9 mouse cellular contexts compared by ENCODE assay signal in the genomic region with DNA sequence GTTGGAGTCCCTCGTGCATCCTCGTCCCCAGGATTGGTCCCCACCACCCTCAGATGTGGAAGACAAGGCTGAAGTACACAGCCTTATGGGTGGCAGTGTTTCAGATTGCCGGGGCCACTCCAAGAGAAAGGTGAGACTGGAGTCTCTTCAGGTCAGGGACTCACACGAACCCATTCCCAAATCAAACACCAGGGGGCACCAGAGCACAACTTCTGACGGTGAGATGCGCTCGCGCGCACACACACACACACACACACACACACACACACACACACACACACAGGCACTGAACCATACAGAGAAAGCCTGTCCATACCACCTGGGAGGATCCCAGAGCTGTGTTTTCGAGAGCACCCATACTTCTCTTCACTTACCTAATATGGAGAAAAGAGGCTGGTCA. TPM values are rescaled to one million over a fixed set of nuclear protein-coding genes. Genes with fewer than 3 reads are reported as not detected.
DNase-seq lines count a peak whose midpoint lies in the region; ATAC-seq and TF ChIP-seq lines count a peak whose summit lies in the region.
"Had no signal": no experiment of that assay in that cellular context is flagged by ENCODE, and none has a peak within 500 bp of the region (broad histone marks: within the 10 kb centered on the region; RNA-seq: fewer than 3 reads in every experiment).

No protein-coding gene starts in this region.

- H3K36me3 ChIP-seq in hindbrain, embryonic 16.5 days (ENCODE audit: control insufficient read depth, insufficient read depth, low read length) = peaks cover 6% of the 10 kb centered on the region; the same call in 1 of the 2 replicates

- H3K4me3 ChIP-seq in cerebellum, adult 2 months (replicated peaks; ENCODE audit: insufficient read depth, low read depth, low read length) = no peak overlapping the region
- H3K4me3 ChIP-seq in hindbrain, embryonic 16.5 days (ENCODE audit: low read length) = no peak overlapping the region
- H3K4me3 ChIP-seq: limb, embryonic 12.5 days had no signal

- H3K4me2 ChIP-seq in hindbrain, embryonic 16.5 days (ENCODE audit: low read length) = no peak overlapping the region
- H3K4me2 ChIP-seq: limb, embryonic 12.5 days had no signal

- peak; percentile 88 for TF ChIP-seq CTCF in cerebellum, adult 2 months (IDR thresholded peaks at IDR 0.05; ENCODE audit: borderline replicate concordance, insufficient read depth, low read depth, low read length)

- TF ChIP-seq POLR2A in cerebellum, adult 2 months (IDR thresholded peaks at IDR 0.05; ENCODE audit: borderline replicate concordance, insufficient read depth, low read length) = no peak

- no peaks in the 10 kb centered on the region for H3K4me1 ChIP-seq in cerebellum, adult 2 months (ENCODE audit: control insufficient read depth, insufficient read depth, low read length)
- no peaks in the 10 kb centered on the region for H3K4me1 ChIP-seq in hindbrain, embryonic 16.5 days (ENCODE audit: control insufficient read depth, insufficient read depth, low read depth, low read length)

- no peak overlapping the region for H3K9ac ChIP-seq in hindbrain, embryonic 16.5 days (ENCODE audit: low read depth, low read length)
- H3K9ac ChIP-seq: limb, embryonic 12.5 days had no signal

- H3K27me3 ChIP-seq in cerebellum, adult 2 months (ENCODE audit: control insufficient read depth, insufficient read depth, low read length) = no peaks in the 10 kb centered on the region
- H3K27me3 ChIP-seq in hindbrain, embryonic 16.5 days (replicated peaks; ENCODE audit: control insufficient read depth, insufficient read depth, low read length) = no peaks in the 10 kb centered on the region

- peak; percentile 46 for ATAC-seq in hindbrain, embryonic 16.5 days
- peak; percentile 78 for ATAC-seq in megakaryocyte, adult 5-6 weeks (ENCODE audit: poor library complexity, severe bottlenecking)

- 1% methylated on average over 10 of the region's 10 CpGs for WGBS in cerebellum, adult 2 months
- 5% methylated on average over 10 of the region's 10 CpGs for WGBS in hindbrain, embryonic 16.5 days

- H3K9me3 ChIP-seq in hindbrain, embryonic 16.5 days (ENCODE audit: control insufficient read depth, low read length) = no peaks in the 10 kb centered on the region
- H3K9me3 ChIP-seq: limb, embryonic 12.5 days had no signal

- H3K27ac ChIP-seq in cerebellum, adult 2 months (ENCODE audit: insufficient read depth, low read length) = no peak overlapping the region
- H3K27ac ChIP-seq in hindbrain, embryonic 16.5 days (ENCODE audit: low read depth, low read length) = no peak overlapping the region
- H3K27ac ChIP-seq: limb, embryonic 12.5 days had no signal

- DNase-seq in MEL-GATA-1-ER (ENCODE audit: extremely low read depth, low read depth) = peak; percentile 33
- peak; percentile 68 to 82 for DNase-seq in cerebellum, adult 2 months
- DNase-seq in forelimb bud, embryonic 11.5 days (ENCODE audit: low read depth, low spot score) = peak; percentile 86
- peak; percentile 52 to 68 for DNase-seq in layer of hippocampus, postnatal 36 days
- DNase-seq in right cerebral cortex, postnatal 10 days (ENCODE audit: low spot score in 2 of 2) = peak; percentile 67 to 85
- peak; percentile 57 to 83 for DNase-seq in urinary bladder, postnatal 4 days (ENCODE audit: low spot score in 2 of 2)

RNA-seq across cellular contexts. Expression of gene Igdcc3, which starts 7.2 kb away (rescaled TPM):
- 1.8 and 2.4 TPM in 2 replicates for polyA plus RNA-seq in cerebellum, adult 2 months (2012; rRNA removed)
- 4.4 and 9.0 TPM in 2 replicates for polyA plus RNA-seq in hindbrain, embryonic 16.5 days (2015; fragmentation: Nextera tagmentation; extraction: Ambion mirVana)
- total RNA-seq in layer of hippocampus, postnatal 36 days (2021) = 1 to 10 TPM; 3.1 to 4.4 TPM
- not detected in 2 replicates for total RNA-seq in megakaryocyte, adult 5-6 weeks (2015)
- not detected in 2 replicates for total RNA-seq in megakaryocyte, adult 5-6 weeks (2017)

RNA-seq across cellular contexts. Expression of gene Igdcc4, which starts 32.5 kb away (rescaled TPM):
- 28.9 and 29.0 TPM in 2 replicates for polyA plus RNA-seq in cerebellum, adult 2 months (2012; rRNA removed)
- 12.8 and 17.7 TPM in 2 replicates for polyA plus RNA-seq in hindbrain, embryonic 16.5 days (2015; fragmentation: Nextera tagmentation; extraction: Ambion mirVana)
- total RNA-seq in layer of hippocampus, postnatal 36 days (2021) = 10 to 100 TPM; 33.2 to 36.4 TPM
- 0.05 and 0.09 TPM in 2 replicates for total RNA-seq in megakaryocyte, adult 5-6 weeks (2015)
- not detected in 2 replicates for total RNA-seq in megakaryocyte, adult 5-6 weeks (2017)

Comparison
In these comparisons a context has a peak if more than half of its experiments do, and no peak if none do; other contexts are left out.
1. DNase-seq: peak in every context shown above with its lines; median percentile 86 in forelimb bud, embryonic 11.5 days; 76 in right cerebral cortex, postnatal 10 days; 75 in cerebellum, adult 2 months; 70 in urinary bladder, postnatal 4 days; 60 in layer of hippocampus, postnatal 36 days; 33 in MEL-GATA-1-ER.
2. RNA of gene Igdcc3, which starts 7.2 kb away (total RNA-seq): 3.1 to 4.4 TPM in layer of hippocampus, postnatal 36 days; not detected in megakaryocyte, adult 5-6 weeks; every median in the first group is over 4 times any median in the second.
3. RNA of gene Igdcc4, which starts 32.5 kb away (total RNA-seq): 33.2 to 36.4 TPM in layer of hippocampus, postnatal 36 days; 0.05 to 0.09 TPM in megakaryocyte, adult 5-6 weeks; every median in the first group is over 10 times any median in the second.